Mouse (Mus musculus) testis, adult 2 months (tissue): ENCODE data around the gene Lama1.

Experiments used
- CTCF ChIP-seq: fragments of 200-500 bp; IDR thresholded peaks from 2 replicates; pipeline ENCODE4 v1.5.1; 2012; ENCODE audit warnings: low read depth, mild to moderate bottlenecking, inconsistent platforms, low read length, moderate library complexity; ENCODE audit not compliant: control insufficient read depth, insufficient read depth, insufficient replicate concordance
- POLR2A ChIP-seq: fragments of 200-500 bp; IDR thresholded peaks from 2 replicates; pipeline ENCODE4 v1.6.1; 2012; ENCODE audit warnings: low read depth, mild to moderate bottlenecking, inconsistent platforms, low read length, moderate library complexity; ENCODE audit not compliant: control insufficient read depth

- TF ChIP-seq CTCF, result no peak
- no peak for TF ChIP-seq POLR2A
These were observed 67.3 kb downstream of the Lama1 start for GRCm38 (mm10) chr17:67764167-67764871.
